Mouse (Mus musculus): ENCODE measurements around the gene Ccdc185. TPM values are rescaled to one million over a fixed set of nuclear protein-coding genes. Genes with fewer than 3 reads are reported as not detected.

Gene Ccdc185
- polyA plus RNA-seq, 1 experiment from 2014 or later, result not detected

DNA sequence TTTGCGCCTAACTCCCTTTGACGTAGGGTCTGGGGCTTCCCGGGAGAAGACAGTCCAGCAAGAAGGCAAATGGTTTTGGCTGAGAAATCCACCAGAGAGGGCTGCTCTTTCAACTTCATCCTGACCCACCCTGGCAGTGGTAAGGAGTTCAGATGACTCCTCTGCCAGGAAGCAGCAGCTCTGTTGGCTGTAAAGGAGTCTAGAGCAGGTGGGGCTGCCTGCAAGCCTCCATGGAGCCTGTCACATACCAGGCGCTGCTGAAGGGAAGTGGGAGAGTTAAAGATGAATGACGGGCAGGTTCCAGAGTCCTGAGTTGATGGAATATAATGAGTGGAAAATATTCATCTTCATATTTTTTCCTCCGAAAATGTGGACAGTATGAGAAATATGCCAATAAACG, 34.8 kb upstream of the Ccdc185 start:
- DNase-seq (ENCODE audit: low spot score), result no peak
- no peak overlapping the region for H3K27ac ChIP-seq (ENCODE audit: low read depth, low read length)
- no peaks in the 10 kb centered on the region for H3K9me3 ChIP-seq (ENCODE audit: control insufficient read depth, low read length)
- 91% methylated on average over 7 of the region's 7 CpGs for WGBS
- no peak overlapping the region for H3K4me2 ChIP-seq (replicated peaks; ENCODE audit: low read depth, low read length)
- no peaks in the 10 kb centered on the region for H3K27me3 ChIP-seq (ENCODE audit: control insufficient read depth, insufficient read depth, low read length)
- no peaks in the 10 kb centered on the region for H3K36me3 ChIP-seq (ENCODE audit: control insufficient read depth, insufficient read depth, low read length)
- no peak overlapping the region for H3K9ac ChIP-seq (ENCODE audit: low read depth, low read length)
- H3K4me1 ChIP-seq (replicated peaks; ENCODE audit: control insufficient read depth, insufficient read depth, low read length), result no peaks in the 10 kb centered on the region
- no peak for ATAC-seq (ENCODE audit: low FRiP score)
- no peak overlapping the region for H3K4me3 ChIP-seq (ENCODE audit: low read depth, low read length)

DNA sequence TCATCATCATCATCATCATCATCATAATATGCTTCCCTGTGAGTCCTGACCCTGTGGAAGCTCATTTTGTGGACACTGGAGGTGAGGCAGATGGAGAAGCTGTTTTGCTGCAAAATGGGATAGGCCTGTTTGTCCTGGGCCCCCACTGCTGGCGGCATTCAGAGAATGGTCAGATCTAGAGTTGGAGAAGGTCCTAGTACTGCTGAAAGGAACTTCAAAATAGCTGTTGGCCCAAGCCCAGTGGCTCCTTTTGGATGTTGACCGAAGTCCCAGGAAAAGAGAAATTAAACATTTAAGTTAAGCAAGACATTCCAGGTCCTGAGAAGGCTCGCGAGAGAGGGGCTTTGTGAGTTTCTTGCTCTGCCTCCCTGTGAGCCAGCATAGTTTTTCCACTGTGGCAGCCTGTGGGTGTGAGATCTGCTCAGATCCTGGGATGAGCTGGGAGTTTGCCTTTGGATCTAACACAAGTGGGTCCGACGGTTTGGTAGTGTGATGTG, 30.1 kb upstream of the Ccdc185 start:
- H3K9ac ChIP-seq (ENCODE audit: low read depth, low read length), result no peak overlapping the region
- DNase-seq (ENCODE audit: low spot score) (no peak), ATAC-seq (ENCODE audit: low FRiP score) (no peak)
- no peaks in the 10 kb centered on the region for H3K27me3 ChIP-seq (ENCODE audit: control insufficient read depth, insufficient read depth, low read length)
- 95% methylated on average over 6 of the region's 6 CpGs for WGBS
- no peaks in the 10 kb centered on the region for H3K9me3 ChIP-seq (ENCODE audit: control insufficient read depth, low read length)
- H3K4me2 ChIP-seq (replicated peaks; ENCODE audit: low read depth, low read length), result no peak overlapping the region
- no peaks in the 10 kb centered on the region for H3K4me1 ChIP-seq (replicated peaks; ENCODE audit: control insufficient read depth, insufficient read depth, low read length)
- no peak overlapping the region for H3K4me3 ChIP-seq (ENCODE audit: low read depth, low read length)
- H3K27ac ChIP-seq (ENCODE audit: low read depth, low read length), result no peak overlapping the region
- no peaks in the 10 kb centered on the region for H3K36me3 ChIP-seq (ENCODE audit: control insufficient read depth, insufficient read depth, low read length)

DNA sequence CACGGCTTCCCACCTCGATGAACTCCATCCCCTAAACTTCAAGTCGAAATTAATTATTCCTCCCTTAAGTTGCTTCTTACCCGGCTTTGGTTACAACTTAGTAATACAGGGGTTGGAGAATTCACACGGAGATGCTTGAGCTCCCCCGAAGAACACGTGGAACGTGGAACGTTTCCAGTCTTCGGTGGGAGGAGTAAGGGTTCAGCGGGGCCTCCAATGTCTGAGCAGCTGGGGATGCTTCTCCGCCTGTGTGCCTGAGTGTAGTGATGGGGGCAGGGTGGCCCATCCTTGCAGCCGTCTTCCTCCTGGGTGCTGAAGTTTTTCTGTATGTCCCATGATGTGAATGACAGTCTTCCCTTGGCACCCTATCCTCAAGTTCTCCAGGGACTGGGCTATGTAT, 29.2 kb upstream of the Ccdc185 start:
- ATAC-seq (ENCODE audit: low FRiP score) (no peak), DNase-seq (ENCODE audit: low spot score) (no peak)
- Histone ChIP-seq H3K9ac (ENCODE audit: low read depth, low read length) (no peak overlapping the region), H3K4me2 (replicated peaks; ENCODE audit: low read depth, low read length) (no peak overlapping the region), H3K27ac (ENCODE audit: low read depth, low read length) (no peak overlapping the region), H3K4me3 (ENCODE audit: low read depth, low read length) (no peak overlapping the region), H3K4me1 (replicated peaks; ENCODE audit: control insufficient read depth, insufficient read depth, low read length) (no peaks in the 10 kb centered on the region), H3K9me3 (ENCODE audit: control insufficient read depth, low read length) (no peaks in the 10 kb centered on the region), H3K27me3 (ENCODE audit: control insufficient read depth, insufficient read depth, low read length) (no peaks in the 10 kb centered on the region), H3K36me3 (ENCODE audit: control insufficient read depth, insufficient read depth, low read length) (no peaks in the 10 kb centered on the region)
- 88% methylated on average over 13 of the region's 13 CpGs for WGBS

DNA sequence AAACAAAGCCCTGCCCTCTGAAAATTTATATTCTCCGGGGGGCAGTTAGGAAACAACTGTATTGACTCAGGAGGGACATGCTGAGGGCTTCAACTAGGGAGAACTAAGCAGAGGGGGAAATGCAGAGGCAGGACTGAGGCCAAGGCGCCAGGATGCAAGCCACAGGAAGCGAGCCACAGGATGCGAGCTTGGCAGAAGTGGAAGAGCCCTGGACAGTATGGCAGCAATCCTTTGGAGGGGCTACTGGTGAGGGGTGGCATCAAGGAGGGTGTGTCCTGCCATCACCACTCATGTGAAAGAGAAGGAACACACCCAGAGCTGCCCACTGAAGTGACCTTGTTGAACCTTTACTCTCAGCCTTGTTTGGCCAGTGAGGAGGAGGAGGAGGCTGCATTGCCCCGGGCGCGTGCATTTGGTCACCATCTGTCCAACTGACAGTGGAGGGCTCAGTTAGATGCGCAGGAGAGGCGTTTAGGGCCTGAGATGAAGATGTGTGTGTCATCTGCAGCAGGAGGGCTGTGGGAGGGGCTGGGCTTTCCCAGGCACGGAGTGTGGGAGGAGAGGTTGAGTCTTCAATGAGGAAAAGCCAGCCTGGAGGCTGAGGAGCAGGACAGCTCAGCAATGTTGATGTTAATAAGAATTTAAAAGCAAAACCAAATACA, 27.9 kb upstream of the Ccdc185 start:
- H3K4me3 ChIP-seq (ENCODE audit: low read depth, low read length), result no peak overlapping the region
- H3K27me3 ChIP-seq (ENCODE audit: control insufficient read depth, insufficient read depth, low read length), result no peaks in the 10 kb centered on the region
- ATAC-seq (ENCODE audit: low FRiP score) (no peak), DNase-seq (ENCODE audit: low spot score) (peak; percentile 12)
- H3K4me1 ChIP-seq (replicated peaks; ENCODE audit: control insufficient read depth, insufficient read depth, low read length), result no peaks in the 10 kb centered on the region
- no peak overlapping the region for H3K9ac ChIP-seq (ENCODE audit: low read depth, low read length)
- no peaks in the 10 kb centered on the region for H3K9me3 ChIP-seq (ENCODE audit: control insufficient read depth, low read length)
- WGBS, result 48% methylated on average over 10 of the region's 10 CpGs
- no peak overlapping the region for H3K27ac ChIP-seq (ENCODE audit: low read depth, low read length)
- H3K36me3 ChIP-seq (ENCODE audit: control insufficient read depth, insufficient read depth, low read length), result no peaks in the 10 kb centered on the region
- no peak overlapping the region for H3K4me2 ChIP-seq (replicated peaks; ENCODE audit: low read depth, low read length)

DNA sequence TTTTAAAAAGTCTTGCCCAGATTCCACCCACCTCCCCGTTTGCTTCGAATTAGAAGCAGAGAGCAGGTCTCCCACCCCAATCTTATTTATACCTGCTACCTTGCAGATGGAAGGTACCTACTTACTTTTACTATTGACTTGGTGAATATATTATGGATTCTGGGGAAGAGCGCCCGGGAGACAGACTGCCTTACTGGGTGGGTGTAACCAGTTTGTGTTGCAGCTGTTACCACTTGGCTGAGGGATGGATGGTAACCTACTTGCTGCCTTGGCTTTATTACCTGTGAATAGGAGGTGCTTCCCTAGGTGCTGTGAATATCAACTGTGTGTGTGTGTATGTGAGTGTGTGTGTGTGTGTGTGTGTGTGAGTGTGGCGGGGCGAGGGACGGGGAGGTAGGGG, 26.6 kb upstream of the Ccdc185 start:
- DNase-seq (ENCODE audit: low spot score), result no peak
- no peaks in the 10 kb centered on the region for H3K9me3 ChIP-seq (ENCODE audit: control insufficient read depth, low read length)
- no peak overlapping the region for H3K4me3 ChIP-seq (ENCODE audit: low read depth, low read length)

DNA sequence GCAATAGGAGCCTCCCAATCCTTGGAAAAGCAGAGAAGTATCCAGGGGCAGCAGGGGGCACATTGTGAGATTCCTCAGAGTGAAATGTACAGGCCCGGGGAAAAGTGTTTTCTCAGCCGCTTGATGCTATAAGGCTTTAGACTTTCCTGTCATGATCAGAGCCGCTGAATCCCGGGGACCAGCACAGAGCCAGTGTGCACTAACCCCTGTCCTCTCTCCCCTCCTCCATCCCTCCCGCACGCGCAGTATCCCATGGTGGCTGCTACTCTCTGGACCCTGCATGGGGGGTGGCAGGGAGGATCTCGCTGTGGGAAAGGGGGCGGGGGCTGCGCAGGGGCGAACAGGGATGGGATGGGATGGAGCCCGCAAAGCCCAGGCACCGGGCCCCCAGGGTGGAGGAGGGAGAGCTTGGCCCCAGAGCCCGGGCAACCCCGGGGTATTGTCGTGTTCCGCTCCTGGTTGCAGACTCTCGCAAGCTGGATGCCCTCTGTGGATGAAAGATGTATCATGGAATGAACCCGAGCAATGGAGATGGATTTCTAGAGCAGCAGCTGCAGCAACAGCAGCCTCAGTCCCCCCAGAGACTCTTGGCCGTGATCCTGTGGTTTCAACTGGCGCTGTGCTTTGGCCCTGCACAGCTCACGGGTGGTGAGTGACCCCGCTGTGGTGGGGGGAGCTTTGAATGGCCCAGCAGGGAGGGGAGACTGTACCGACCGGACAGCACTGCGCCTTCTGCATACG, 15.7 kb upstream of the Ccdc185 start:
- 2% methylated on average over 27 of the region's 27 CpGs for WGBS
- peak; percentile 84 for ATAC-seq (ENCODE audit: low FRiP score)

More for the DNA sequence above, 26.6 kb upstream of the Ccdc185 start:
- Histone ChIP-seq H3K4me2 (replicated peaks; ENCODE audit: low read depth, low read length) (no peak overlapping the region), H3K36me3 (ENCODE audit: control insufficient read depth, insufficient read depth, low read length) (no peaks in the 10 kb centered on the region), H3K9ac (ENCODE audit: low read depth, low read length) (no peak overlapping the region), H3K27ac (ENCODE audit: low read depth, low read length) (no peak overlapping the region), H3K27me3 (ENCODE audit: control insufficient read depth, insufficient read depth, low read length) (no peaks in the 10 kb centered on the region), H3K4me1 (replicated peaks; ENCODE audit: control insufficient read depth, insufficient read depth, low read length) (no peaks in the 10 kb centered on the region)
- 85% methylated on average over 7 of the region's 7 CpGs for WGBS
- ATAC-seq (ENCODE audit: low FRiP score), result no peak

DNA sequence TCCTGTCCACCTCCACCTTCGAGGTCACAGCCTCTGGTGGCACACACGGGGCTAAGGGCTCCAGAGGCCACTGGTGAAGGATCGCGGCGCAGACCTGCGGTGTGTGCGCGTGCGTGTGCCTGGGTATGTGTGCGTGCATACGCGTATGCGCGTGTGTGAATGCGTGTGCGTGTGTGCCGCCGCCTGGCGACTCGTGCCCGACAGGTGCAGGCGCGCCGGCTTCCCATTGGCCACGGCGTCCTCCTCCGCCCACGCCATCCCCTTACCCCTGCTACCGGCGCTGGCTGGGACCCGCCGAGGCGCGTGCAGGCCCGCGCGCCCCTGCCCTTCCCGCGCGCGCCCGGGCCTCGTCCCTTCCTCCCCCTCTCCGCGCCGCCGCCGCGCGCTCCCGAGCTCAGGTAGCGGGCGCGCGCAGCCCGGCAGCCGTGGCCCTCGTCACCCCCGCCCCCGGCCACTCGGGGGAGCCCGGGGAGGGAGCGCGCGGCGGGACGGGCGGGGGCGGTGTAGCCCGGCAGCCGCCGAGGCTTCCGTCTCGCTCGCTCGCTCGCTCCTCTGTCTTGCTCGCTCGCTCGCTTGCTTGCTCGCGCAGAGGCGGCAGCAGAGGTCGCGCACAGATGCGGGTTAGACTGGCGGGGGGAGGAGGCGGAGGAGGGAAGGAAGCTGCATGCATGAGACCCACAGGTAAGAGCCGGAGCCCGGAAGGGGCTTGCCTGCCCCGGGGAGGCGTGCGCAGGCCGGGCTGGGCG, 14.9 kb upstream of the Ccdc185 start, which contains the start of gene Susd4:
Gene Susd4, plus strand, starts transcription at position 145 of the 746 bp plus-strand sequence.
- H3K4me2 ChIP-seq (replicated peaks; ENCODE audit: low read depth, low read length), result peak within 1 kb of the TSS; percentile 95
- DNase-seq (ENCODE audit: low spot score) (peak; percentile 90), ATAC-seq (ENCODE audit: low FRiP score) (peak; percentile 91)
- peaks cover 4% of the 10 kb centered on the region; the same call in 1 of the 2 replicates for H3K4me1 ChIP-seq (replicated peaks; ENCODE audit: control insufficient read depth, insufficient read depth, low read length)
- H3K9me3 ChIP-seq (ENCODE audit: control insufficient read depth, low read length), result no peaks in the 10 kb centered on the region
- under 1% methylated on average over 78 of the region's 95 CpGs for WGBS
- H3K4me3 ChIP-seq (ENCODE audit: low read depth, low read length), result peak within 1 kb of the TSS; percentile 57
- no peaks in the 10 kb centered on the region for H3K27me3 ChIP-seq (ENCODE audit: control insufficient read depth, insufficient read depth, low read length)
- H3K36me3 ChIP-seq (ENCODE audit: control insufficient read depth, insufficient read depth, low read length), result no peaks in the 10 kb centered on the region
- peak within 1 kb of the TSS; percentile 73 for H3K9ac ChIP-seq (ENCODE audit: low read depth, low read length)
- H3K27ac ChIP-seq (ENCODE audit: low read depth, low read length), result peak within 1 kb of the TSS; percentile 80

More for the DNA sequence above, 15.7 kb upstream of the Ccdc185 start:
- H3K27me3 ChIP-seq (ENCODE audit: control insufficient read depth, insufficient read depth, low read length), result no peaks in the 10 kb centered on the region
- H3K9me3 ChIP-seq (ENCODE audit: control insufficient read depth, low read length), result no peaks in the 10 kb centered on the region
- H3K4me1 ChIP-seq (replicated peaks; ENCODE audit: control insufficient read depth, insufficient read depth, low read length), result peaks cover 4% of the 10 kb centered on the region; the same call in 1 of the 2 replicates
- H3K36me3 ChIP-seq (ENCODE audit: control insufficient read depth, insufficient read depth, low read length), result no peaks in the 10 kb centered on the region
- H3K27ac ChIP-seq (ENCODE audit: low read depth, low read length), result peak overlapping the region; percentile 80
- peak overlapping the region; percentile 73 for H3K9ac ChIP-seq (ENCODE audit: low read depth, low read length)
- peak overlapping the region; percentile 57 for H3K4me3 ChIP-seq (ENCODE audit: low read depth, low read length)
- peak; percentile 66 for DNase-seq (ENCODE audit: low spot score)
- H3K4me2 ChIP-seq (replicated peaks; ENCODE audit: low read depth, low read length), result peak overlapping the region; percentile 95

DNA sequence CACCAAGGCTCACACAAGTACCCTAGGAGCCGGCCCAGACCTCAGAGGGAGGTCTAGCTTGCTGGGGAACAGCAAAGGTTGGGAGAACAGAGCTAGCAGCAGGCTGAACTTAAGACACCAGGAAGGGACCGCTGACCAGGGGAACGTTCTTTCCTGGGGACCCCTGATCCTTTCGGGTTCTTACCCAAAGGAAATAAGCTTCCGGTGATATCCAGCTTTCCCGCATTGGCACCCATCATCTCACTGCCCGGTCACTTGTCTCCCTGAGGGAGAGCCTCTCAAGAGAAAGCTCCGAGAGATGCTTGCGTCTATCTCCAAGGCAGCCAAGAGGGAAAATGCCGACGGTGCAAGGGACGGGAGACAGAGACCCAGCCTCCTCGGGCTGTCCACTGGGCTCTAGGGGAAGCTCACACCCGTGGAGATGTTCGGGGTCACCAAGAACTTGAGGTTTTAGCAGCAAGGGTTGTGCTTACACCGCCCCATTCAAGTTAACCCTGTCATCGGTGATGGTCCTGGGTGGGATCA, 14.3 kb upstream of the Ccdc185 start:
- WGBS, result 9% methylated on average over 17 of the region's 17 CpGs
- peak overlapping the region; percentile 95 for H3K4me2 ChIP-seq (replicated peaks; ENCODE audit: low read depth, low read length)
- no peaks in the 10 kb centered on the region for H3K36me3 ChIP-seq (ENCODE audit: control insufficient read depth, insufficient read depth, low read length)
- H3K9ac ChIP-seq (ENCODE audit: low read depth, low read length), result peak overlapping the region; percentile 73; the same call in 1 of the 2 replicates
- H3K27me3 ChIP-seq (ENCODE audit: control insufficient read depth, insufficient read depth, low read length), result no peaks in the 10 kb centered on the region
- peak overlapping the region; percentile 57 for H3K4me3 ChIP-seq (ENCODE audit: low read depth, low read length)
- peak; percentile 6 for ATAC-seq (ENCODE audit: low FRiP score)
- no peak overlapping the region for H3K27ac ChIP-seq (ENCODE audit: low read depth, low read length)
- no peak for DNase-seq (ENCODE audit: low spot score)
- H3K9me3 ChIP-seq (ENCODE audit: control insufficient read depth, low read length), result no peaks in the 10 kb centered on the region
- H3K4me1 ChIP-seq (replicated peaks; ENCODE audit: control insufficient read depth, insufficient read depth, low read length), result peaks cover 4% of the 10 kb centered on the region; the same call in 1 of the 2 replicates
